Mouse (Mus musculus): ENCODE data around the gene Atp8b4.

- TF ChIP-seq CTCF (IDR thresholded peaks at IDR 0.05; ENCODE audit: borderline replicate concordance, insufficient read depth, low read length) (no peak), POLR2A (IDR thresholded peaks at IDR 0.05; ENCODE audit: low read depth, low read length) (no peak)
These were observed 49.6 kb downstream of the Atp8b4 start for GRCm38 (mm10) chr2:126450937-126451302.

All from embryonic fibroblast, embryonic 13.5 days (primary cell).